In genomic region chr15:31345366-31345765, GRCm38 (mm10) we compare ENCODE assay signal across 27 mouse cellular contexts. TPM values are rescaled to one million over a fixed set of nuclear protein-coding genes. Genes with fewer than 3 reads are reported as not detected.
A peak's percentile ranks its signal among the peaks of the same experiment; 100 is the strongest.
DNase-seq lines count a peak whose midpoint lies in the region; ATAC-seq and TF ChIP-seq lines count a peak whose summit lies in the region.
"Had no signal": no experiment of that assay in that cellular context is flagged by ENCODE, and none has a peak within 500 bp of the region (broad histone marks: within the 10 kb centered on the region; RNA-seq: fewer than 3 reads in every experiment).

No protein-coding gene starts in this region.

- peaks cover 6% of the 10 kb centered on the region; the same call in 1 of the 2 replicates for H3K27me3 ChIP-seq in E14TG2a.4 (ENCODE audit: insufficient read depth, low read length)
- no peaks in the 10 kb centered on the region for H3K27me3 ChIP-seq in neural tube, embryonic 14.5 days (ENCODE audit: control insufficient read depth, insufficient read depth, low read length)
- no peaks in the 10 kb centered on the region for H3K27me3 ChIP-seq in hindbrain, embryonic 14.5 days (ENCODE audit: control insufficient read depth, insufficient read depth, low read length)
- H3K27me3 ChIP-seq: forebrain, embryonic 12.5 days; hindbrain, embryonic 12.5 days; limb, embryonic 12.5 days; liver, embryonic 15.5 days; lung, embryonic 15.5 days; midbrain, embryonic 13.5 days; Patski had no signal

- no peak overlapping the region for H3K4me2 ChIP-seq in neural tube, embryonic 14.5 days (ENCODE audit: low read depth, low read length)
- no peak overlapping the region for H3K4me2 ChIP-seq in hindbrain, embryonic 14.5 days (replicated peaks)
- H3K4me2 ChIP-seq: forebrain, embryonic 12.5 days; heart, embryonic 11.5 days; hindbrain, embryonic 12.5 days; limb, embryonic 12.5 days; liver, embryonic 15.5 days; lung, embryonic 15.5 days; midbrain, embryonic 13.5 days had no signal

- ATAC-seq in neural tube, embryonic 14.5 days (ENCODE audit: low read depth) = no peak
- no peak for ATAC-seq in hindbrain, embryonic 14.5 days (ENCODE audit: low FRiP score)
- ATAC-seq: intestine, embryonic 16.5 days; midbrain, embryonic 13.5 days had no signal

- no peaks in the 10 kb centered on the region for H3K36me3 ChIP-seq in E14TG2a.4 (ENCODE audit: insufficient read depth, low read length)
- H3K36me3 ChIP-seq in neural tube, embryonic 14.5 days (ENCODE audit: control insufficient read depth, insufficient read depth, low read length) = no peaks in the 10 kb centered on the region
- H3K36me3 ChIP-seq in hindbrain, embryonic 14.5 days (replicated peaks; ENCODE audit: control insufficient read depth, insufficient read depth) = no peaks in the 10 kb centered on the region
- H3K36me3 ChIP-seq: forebrain, embryonic 12.5 days; hindbrain, embryonic 12.5 days; limb, embryonic 12.5 days; liver, embryonic 15.5 days; lung, embryonic 15.5 days; midbrain, embryonic 13.5 days had no signal

- intact Hi-C loops in left cerebral cortex, adult 2 months (cut with DNase I) = loop anchor here (2.0 kb wide), 1 partner anchor 47 kb away; no protein-coding TSS in a partner anchor

- 0 out of 2 replicates have a peak overlapping the region, but pooled peaks have one; percentile 13 for H3K4me3 ChIP-seq in left cerebral cortex, adult 2 months
- 0 out of 2 replicates have a peak overlapping the region, but pooled peaks have one; percentile 29 for H3K4me3 ChIP-seq in E14TG2a.4 (replicated peaks; ENCODE audit: low read length)
- no peak overlapping the region for H3K4me3 ChIP-seq in neural tube, embryonic 14.5 days (ENCODE audit: low read depth, low read length)
- H3K4me3 ChIP-seq in hindbrain, embryonic 14.5 days (replicated peaks; ENCODE audit: low read length) = no peak overlapping the region
- H3K4me3 ChIP-seq: erythroblast, embryonic 14.5 days; forebrain, embryonic 12.5 days; hindbrain, embryonic 12.5 days; limb, embryonic 12.5 days; liver, embryonic 15.5 days; lung, embryonic 15.5 days; midbrain, embryonic 13.5 days had no signal

- no peak for DNase-seq in left cerebral cortex, adult 2 months (ENCODE audit: extremely low spot score in 1 of 2, low spot score in 2 of 2)
- no peak for DNase-seq in left cerebral cortex, adult 8-10 months (ENCODE audit: low spot score in 2 of 2)
- DNase-seq in 3134 (ENCODE audit: extremely low read depth, insufficient read length, low spot score) = peak; percentile 59
- DNase-seq in thymus, postnatal 10 days (ENCODE audit: low spot score in 2 of 2) = no peak
- no peak for DNase-seq in hindbrain, embryonic 14.5 days (ENCODE audit: low spot score)
- DNase-seq: adrenal gland, postnatal 10 days; cerebellum, adult 9-10 months; gastrocnemius, postnatal 25 days; heart, adult 18-20 months; heart, postnatal 36 days; kidney, adult 8-10 months; kidney, postnatal 4 days; thymus, adult 2 months; thymus, postnatal 4 days had no signal

- TF ChIP-seq CTCF in left cerebral cortex, adult 2 months (IDR thresholded peaks at IDR 0.05) = no peak
- no peak for TF ChIP-seq CTCF in E14TG2a.4 (conservative IDR thresholded peaks at IDR 0.05; ENCODE audit: low read length)

- no peaks in the 10 kb centered on the region for H3K9me3 ChIP-seq in E14TG2a.4 (ENCODE audit: low read length)
- no peaks in the 10 kb centered on the region for H3K9me3 ChIP-seq in neural tube, embryonic 14.5 days (ENCODE audit: control insufficient read depth, low read length)
- H3K9me3 ChIP-seq in hindbrain, embryonic 14.5 days (ENCODE audit: control insufficient read depth, low read length) = no peaks in the 10 kb centered on the region
- H3K9me3 ChIP-seq: forebrain, embryonic 12.5 days; hindbrain, embryonic 12.5 days; limb, embryonic 12.5 days; liver, embryonic 15.5 days; lung, embryonic 15.5 days; midbrain, embryonic 13.5 days had no signal

- 79% methylated on average over 9 of the region's 9 CpGs for WGBS in neural tube, embryonic 14.5 days
- WGBS in hindbrain, embryonic 14.5 days = 80% methylated on average over 9 of the region's 9 CpGs

- peak overlapping the region; percentile 83 for H3K27ac ChIP-seq in left cerebral cortex, adult 2 months
- peak overlapping the region; percentile 28; the same call in 1 of the 2 replicates for H3K27ac ChIP-seq in neural tube, embryonic 14.5 days (ENCODE audit: low read depth, low read length)
- no peak overlapping the region for H3K27ac ChIP-seq in hindbrain, embryonic 14.5 days
- H3K27ac ChIP-seq: forebrain, embryonic 12.5 days; hindbrain, embryonic 12.5 days; kidney, postnatal 0 days; limb, embryonic 12.5 days; liver, embryonic 15.5 days; lung, embryonic 15.5 days; midbrain, embryonic 13.5 days had no signal

- peaks cover 38% of the 10 kb centered on the region for H3K4me1 ChIP-seq in E14TG2a.4 (replicated peaks; ENCODE audit: low read depth, low read length)
- no peaks in the 10 kb centered on the region for H3K4me1 ChIP-seq in neural tube, embryonic 14.5 days (ENCODE audit: control insufficient read depth, insufficient read depth, low read length)
- H3K4me1 ChIP-seq in hindbrain, embryonic 14.5 days (replicated peaks; ENCODE audit: control insufficient read depth, insufficient read depth, low read length) = 0 out of 2 replicates have a peak, but pooled peaks cover 6% of the 10 kb centered on the region
- H3K4me1 ChIP-seq: hindbrain, embryonic 12.5 days had no signal

- no peak overlapping the region for H3K9ac ChIP-seq in neural tube, embryonic 14.5 days (replicated peaks; ENCODE audit: low read depth, low read length)
- no peak overlapping the region for H3K9ac ChIP-seq in hindbrain, embryonic 14.5 days
- H3K9ac ChIP-seq: forebrain, embryonic 12.5 days; hindbrain, embryonic 12.5 days; limb, embryonic 12.5 days; liver, embryonic 15.5 days; lung, embryonic 15.5 days; midbrain, embryonic 13.5 days had no signal

RNA-seq across cellular contexts. Expression of gene Ankrd33b, which starts 22.2 kb away (rescaled TPM):
- 10 to 100 TPM; 79.6 to 93.7 TPM for total RNA-seq in left cerebral cortex, adult 2 months (2021)
- 10 to 100 TPM; 61.4 to 76.2 (median 72.9) TPM for total RNA-seq in left cerebral cortex, adult 8-10 months (2022)
- polyA plus RNA-seq in neural tube, embryonic 14.5 days (2014; fragmentation: Nextera tagmentation; extraction: Ambion mirVana) = 0.75 and 1.3 TPM in 2 replicates
- 0.65 and 1.3 TPM in 2 replicates for polyA plus RNA-seq in hindbrain, embryonic 14.5 days (2014; fragmentation: Nextera tagmentation; extraction: Ambion mirVana)

Comparison
In these comparisons a context has a peak if more than half of its experiments do, and no peak if none do; other contexts are left out.
1. H3K4me3 ChIP-seq: peak in left cerebral cortex, adult 2 months (single experiment) and E14TG2a.4 (single experiment); none in neural tube, embryonic 14.5 days (single experiment) and hindbrain, embryonic 14.5 days (single experiment).